Mouse (Mus musculus): ENCODE data around the gene Ptprs. TPM values are rescaled to one million over a fixed set of nuclear protein-coding genes. Genes with fewer than 3 reads are reported as not detected.
"Not testable (repeated sequence)": the region's sequence is repeated elsewhere in the genome, so short reads cannot be mapped to it uniquely, and the experiment has no call there.

Ptprs gene
- total RNA-seq (2021) = 100 to 1,000 TPM; 821 to 872 TPM

DNA sequence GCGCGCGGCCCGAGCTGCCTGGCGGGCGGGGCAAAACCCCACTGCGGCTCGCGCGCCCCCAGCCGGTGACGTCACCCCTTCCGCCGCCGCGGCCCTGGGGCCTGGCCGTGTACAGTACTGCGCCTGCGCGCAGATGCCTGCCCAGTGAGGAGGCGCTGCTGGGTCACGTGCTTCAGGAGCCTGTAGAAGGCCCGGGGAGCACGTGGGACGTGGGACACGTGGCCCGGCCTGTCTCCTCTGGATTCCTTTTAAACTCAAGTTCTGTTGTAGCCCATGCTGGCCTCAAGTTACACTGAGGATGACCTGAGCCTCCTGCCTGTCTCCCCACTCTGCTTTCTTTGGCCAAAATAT, at the start of gene Ptprs:
TSS of gene Ptprs (minus strand) at position 82 of the 351 bp plus-strand sequence.
- intact Hi-C loops (cut with DNase I) = no loop called here
- DNase-seq = peak; percentile 99

DNA sequence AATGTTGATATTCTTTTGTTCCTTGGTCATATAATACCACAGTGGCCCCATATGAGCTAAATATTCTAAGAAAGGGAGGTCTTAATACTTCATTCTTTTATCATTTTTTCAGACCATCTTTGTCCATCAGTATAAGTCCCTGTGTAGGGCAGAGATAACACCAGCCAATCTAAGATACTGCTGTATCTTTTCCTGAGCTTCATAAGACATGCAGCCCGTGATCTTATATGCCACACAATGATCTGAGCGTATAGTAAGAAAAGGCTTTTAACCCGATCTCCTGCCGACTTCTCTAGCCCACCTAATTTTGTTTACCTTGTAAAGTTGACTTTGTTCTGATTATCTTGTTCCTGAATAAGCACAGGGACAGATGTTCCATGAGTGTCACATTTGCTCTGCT, 48.7 kb upstream of the Ptprs start:
- DNase-seq = no peak
- intact Hi-C loops (cut with DNase I) = no loop called here

DNA sequence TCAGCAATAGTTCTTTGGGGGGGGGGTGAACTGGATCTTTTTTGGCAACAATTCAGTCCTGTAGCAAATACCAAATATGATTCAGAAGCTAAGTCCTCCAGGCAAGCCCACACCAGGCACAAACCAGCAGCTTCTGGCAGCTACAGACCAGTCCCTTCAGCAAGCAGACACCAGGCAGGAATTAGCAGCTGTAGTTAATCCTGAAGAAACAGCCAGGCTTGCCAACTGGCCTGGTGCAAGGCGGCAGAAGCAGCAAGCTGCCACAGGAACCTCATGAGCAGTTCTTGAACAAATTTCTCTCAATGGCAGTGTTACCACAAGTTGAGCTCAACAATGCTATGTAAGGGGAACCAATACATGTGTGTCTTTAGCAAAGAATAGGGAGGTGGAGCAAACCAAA, 46.5 kb upstream of the Ptprs start:
- DNase-seq = peak; percentile 57
- intact Hi-C loops (cut with DNase I) = no loop called here

DNA sequence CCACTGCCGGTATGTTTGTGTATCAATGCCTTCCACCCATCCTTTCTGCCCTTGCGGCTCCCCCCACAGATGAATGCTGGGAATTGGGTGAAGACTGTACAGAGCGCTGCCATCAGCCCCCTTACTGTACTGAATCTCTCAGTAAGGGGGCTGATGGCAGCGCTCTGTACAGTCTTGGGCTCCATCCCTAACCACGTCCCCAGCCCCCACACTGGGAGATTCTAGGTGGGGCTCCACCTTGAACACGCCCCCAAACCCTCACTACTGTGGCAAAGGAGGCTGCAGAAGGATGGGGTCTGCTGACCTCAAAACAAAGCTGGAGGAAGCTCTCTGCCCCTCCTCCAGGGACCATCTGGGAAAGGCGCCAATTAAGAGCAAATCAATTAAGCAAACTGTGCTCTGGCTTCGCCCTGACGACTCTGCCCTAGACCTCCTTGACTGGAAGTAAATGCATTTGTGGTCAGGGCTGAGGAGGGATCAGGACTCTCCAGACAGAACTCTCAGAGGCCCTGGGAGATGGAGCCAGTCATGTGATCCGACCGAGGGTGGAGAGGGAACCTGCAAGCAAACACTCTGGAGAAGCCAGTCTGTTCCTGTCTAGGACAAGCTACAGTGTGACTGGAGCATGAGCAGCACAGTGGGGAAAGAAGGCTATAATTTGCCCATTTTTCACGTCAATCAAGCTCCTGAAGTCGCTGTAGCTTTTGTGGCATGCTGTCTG, 39.6 kb upstream of the Ptprs start:
- DNase-seq = peak; percentile 86
- intact Hi-C loops (cut with DNase I) = no loop called here

DNA sequence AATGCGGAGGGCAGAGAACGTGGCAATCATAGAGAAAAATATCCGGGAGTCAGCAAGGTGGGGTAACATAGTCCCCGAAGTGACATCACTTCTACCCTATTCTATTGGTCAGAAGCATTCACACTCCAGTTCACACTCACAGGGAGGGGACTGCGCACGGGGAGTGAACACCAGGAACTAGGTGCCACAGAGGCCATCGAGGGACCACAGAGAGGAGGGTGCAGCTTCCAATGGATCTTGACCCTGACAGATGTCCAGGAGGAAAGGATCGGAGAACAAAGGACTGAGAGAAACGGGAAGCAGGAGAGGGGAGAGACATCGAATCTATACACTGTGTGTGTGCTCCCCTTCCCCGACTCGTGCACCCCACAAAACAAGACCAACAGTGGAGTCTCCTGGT, 38.6 kb upstream of the Ptprs start:
- intact Hi-C loops (cut with DNase I) = no loop called here
- DNase-seq = no peak

DNA sequence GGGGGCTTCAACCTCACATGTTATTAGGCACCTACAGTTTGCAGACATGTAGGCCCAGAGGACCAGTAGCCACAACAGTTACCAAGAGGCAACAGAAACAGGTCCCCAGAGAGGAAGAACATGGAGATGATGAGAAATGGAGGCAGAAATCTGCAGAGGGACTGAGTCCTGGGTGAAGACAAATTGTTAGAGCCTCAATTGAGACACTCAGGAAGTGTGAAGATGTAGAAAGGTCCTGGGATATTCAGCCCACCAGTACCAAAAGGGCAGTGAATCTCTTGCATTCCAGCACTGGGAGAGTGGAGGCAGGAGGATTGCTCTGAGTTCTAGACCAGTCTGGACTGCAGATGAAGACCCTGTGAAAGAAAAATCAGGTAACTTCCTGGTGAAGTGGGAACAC, 38.0 kb upstream of the Ptprs start:
- intact Hi-C loops (cut with DNase I) = no loop called here
- DNase-seq = no peak

DNA sequence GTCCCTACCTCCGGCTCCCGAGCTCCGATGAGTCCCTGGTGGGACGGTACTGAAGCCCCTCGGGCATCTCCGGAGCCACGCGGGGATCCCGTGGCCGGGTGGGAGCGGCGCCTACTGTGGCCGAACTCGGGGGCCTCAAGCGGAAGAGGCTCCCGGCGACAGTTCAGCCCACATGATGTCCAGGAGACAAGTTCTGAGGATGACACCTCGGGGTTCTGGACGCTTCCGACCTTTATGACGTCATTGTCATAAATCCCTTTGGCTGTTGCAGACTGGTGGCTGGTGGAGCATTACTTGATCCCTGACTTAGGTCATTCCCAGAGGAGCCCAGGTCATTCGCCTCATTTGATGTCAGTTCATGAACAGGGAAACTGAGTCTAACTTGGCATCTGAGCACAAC, 36.0 kb upstream of the Ptprs start, which contains the start of gene Znrf4:
TSS of gene Znrf4 (minus strand) at position 122 of the 400 bp plus-strand sequence.
- DNase-seq = no peak
- intact Hi-C loops (cut with DNase I) = no loop called here

DNA sequence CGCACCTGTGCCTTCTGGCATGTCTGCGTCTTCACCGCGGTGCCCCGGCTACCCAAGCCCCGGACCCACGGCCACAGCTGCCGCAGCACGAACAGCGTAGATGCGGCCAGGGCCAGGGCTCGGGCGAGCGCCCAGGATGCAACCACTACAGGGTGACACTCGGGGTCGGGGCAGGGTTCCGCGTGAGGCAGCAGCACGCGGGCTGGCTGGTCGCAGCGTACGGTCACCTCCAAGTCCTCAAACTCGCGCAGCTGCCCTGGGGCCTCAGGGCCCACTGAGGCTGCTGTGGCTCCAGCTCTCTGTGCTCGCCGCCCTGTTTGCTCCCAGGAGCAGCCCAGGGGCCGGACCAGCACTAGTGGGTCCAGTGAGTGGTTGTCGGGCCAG, 35.4 kb upstream of the Ptprs start:
- intact Hi-C loops (cut with DNase I) = no loop called here
- no peak for DNase-seq

DNA sequence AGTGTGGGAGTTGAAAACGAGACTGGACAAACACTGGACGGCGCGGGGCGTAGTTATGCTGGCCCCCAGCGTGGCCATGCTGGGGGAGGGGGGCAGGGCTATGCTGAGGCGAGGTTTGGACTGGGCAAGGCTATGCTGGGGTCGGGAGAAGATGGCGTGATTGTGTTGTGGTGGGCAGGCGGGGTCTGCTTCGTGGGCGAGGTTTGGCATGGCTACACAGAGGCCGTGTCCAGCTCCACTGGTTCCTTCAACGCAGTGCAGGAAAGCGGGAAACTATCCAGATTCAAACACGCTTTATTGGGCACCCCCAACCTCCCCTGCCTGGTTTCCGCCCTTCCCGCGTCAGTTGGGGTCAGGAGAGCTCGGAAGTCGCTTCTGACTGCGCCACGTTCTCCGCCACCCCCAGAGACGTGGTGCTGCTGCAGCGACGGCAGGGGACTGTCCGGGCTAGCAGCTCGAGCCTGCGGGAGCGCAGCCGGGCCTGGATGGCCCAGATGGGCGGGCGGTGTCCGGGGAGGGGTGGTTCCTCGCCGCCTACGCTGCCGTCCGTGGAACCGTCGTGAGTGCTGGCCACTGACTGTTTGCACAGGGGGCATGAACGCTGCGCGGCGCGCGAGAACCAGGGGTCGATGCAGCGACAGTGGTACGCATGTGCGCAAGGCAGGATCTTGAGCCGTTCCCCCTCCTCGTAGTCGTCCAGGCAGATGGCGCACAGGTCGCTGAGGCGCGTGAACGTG, 34.9 kb upstream of the Ptprs start:
- intact Hi-C loops (cut with DNase I) = no loop called here
- peak; percentile 73 for DNase-seq

DNA sequence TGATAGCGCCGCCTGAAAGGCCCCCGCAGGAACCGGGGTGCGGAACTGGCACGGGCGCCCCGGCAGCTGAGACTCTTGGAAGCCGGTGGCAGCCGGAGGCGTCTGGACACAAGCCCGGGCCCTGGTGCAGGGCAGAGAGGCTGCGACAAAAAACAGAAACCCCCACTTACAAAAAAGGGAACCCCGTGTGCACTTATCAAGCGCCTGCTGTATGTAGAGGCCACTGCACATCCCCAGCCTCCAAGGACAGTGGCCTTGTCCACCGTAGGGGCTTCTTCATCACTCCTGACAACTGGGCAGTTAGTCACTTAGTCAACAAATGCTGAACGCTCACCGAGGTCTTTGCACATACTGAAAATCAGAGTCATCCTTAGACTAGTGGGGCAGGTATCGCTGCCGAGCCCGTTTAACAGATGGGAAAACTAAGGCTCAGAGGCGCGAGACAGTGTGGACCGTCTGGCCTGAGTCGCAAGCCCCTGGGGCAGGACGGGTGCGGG, 34.2 kb upstream of the Ptprs start:
- peak; percentile 81 for DNase-seq
- intact Hi-C loops (cut with DNase I) = no loop called here

DNA sequence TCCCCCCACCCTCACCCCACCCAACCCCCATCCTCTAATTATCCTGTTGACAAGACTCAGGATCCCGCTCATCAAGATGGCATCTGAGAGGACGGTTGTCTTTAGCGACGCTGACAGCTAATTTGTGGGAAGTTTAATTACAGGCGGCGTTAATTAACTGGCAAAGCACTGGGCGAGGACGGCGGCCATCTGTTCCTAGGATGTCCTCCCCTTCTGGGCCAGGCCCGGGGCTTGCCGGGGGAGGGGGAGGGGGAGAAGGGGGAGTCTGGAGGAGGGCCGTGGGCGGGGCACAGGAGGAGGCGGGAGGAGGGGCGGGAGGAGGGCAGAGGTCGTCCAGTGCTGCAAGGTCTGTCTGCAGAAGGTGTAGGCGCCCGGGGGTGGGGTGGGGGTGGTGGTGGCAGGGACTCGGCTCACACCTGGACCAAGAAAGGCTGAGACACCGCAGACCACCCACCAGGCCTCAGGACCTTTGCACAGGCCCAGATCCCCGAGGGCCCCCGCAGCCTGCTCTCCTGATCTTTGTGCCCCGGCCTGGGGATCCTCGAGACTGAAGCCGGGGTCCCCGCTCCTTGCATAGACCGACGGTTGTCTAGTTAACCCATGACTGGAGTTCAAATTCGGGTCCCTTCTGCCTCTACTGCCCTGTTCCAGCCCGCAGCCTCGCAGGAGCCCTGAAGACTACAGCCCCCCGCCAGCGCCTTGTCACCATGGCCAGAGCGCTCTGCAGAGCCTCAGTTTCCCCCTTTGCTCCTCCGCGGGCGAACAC, 33.6 kb upstream of the Ptprs start:
- DNase-seq = peak; percentile 96
- intact Hi-C loops (cut with DNase I) = no loop called here

DNA sequence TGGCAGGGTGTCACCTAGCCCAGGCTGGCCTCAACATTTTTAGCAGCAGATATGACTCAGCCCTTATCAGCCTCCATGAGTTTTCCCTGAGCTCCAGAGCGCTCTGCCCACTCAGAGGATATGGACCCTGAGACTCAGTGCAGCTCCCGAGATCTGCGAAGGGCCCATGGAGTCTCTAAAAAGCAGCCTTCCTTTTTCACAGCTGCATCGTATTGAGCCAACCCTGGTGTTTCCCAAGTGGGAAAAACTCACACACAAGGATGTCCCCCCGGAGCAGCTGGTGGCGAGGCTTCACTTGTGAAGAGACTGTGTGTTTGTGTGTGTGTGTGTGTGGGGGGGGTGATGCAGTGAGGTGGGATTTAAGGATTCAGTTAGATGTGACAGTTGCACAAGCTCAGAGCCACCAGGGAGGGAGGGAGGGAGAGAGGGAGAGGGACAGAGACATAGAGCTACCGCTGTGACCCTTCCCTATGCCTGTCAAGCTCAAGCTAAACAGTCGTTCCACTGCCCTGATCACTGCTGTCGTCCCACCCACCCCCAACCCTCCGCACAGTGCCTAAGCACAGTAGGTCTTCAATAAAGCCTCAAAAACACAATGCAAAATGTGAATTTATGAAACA, 32.8 kb upstream of the Ptprs start:
- intact Hi-C loops (cut with DNase I) = no loop called here
- DNase-seq = peak; percentile 59

DNA sequence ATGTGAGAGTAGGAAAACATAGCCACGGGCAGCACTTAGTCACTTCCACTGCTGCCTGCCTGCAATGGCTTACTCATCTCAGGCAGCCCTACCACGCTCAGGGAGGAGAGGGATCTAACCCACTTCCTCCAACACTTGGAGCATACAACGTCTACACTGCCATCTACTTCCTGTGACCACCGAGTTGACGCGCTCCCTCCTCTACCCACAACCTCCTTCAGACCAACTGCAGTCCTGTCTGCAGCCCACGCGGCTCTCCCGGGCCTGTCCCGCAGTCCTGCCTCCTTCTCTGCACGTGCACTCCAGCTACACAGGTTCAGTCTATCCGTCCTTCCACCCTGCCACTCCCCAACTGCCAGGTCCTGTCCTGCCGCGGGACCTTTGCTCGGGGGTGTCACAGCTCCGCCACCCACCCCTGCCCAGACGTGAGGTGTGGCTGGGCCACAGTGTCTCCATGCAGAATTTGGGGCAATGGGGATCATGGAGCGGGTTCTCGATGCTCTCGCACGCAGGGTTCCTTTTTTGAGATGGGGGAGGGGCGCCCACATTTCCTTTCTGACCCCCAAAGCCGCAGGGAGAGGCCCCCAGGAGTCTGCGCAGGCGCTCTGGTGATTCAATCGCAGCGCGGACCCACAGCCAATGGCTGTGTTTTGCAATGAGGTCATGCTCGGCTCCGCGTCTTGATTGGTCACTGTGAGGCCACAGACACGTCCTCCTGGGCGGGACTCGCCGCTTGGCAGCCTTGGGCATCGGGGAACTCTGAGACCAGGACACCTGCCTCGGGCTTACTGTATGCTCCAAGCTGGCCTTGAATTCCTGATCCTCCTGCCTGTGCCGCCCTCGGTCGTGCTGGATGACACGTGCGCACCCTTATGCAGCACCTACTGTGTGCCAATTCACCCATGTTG, 31.1 kb upstream of the Ptprs start:
- peak; percentile 97 for DNase-seq
- intact Hi-C loops (cut with DNase I) = no loop called here

DNA sequence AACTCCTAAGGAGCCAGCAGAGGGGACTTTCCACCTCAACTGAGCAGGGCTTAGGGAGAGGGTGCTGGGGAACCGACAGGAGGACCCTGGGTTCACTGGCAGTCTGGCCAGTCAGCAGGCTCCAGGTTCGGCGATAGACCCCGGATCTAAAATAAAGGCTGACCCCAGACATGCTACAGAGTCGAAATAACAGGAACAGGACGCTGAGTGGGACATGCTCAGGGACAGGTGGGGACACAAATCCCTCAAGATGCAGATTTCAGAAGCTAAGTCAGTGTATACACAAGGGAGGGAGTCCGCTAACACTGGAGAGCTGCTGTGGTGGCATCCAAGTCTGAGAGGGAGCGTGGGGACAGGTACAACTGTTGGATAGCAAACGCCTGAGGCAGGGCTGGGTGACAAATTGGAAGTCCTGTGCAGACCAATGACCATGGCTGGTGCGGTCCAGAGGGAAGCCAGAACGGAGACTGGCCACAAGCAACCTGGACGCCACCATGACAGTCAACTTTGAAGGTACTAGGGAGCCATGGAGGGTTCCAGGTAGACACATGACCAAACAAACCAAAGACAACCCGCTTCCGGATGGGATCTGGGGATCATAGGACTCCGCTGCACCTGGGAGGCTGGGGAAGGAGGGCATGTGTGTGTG, 30.3 kb upstream of the Ptprs start:
- intact Hi-C loops (cut with DNase I) = no loop called here
- no peak for DNase-seq

DNA sequence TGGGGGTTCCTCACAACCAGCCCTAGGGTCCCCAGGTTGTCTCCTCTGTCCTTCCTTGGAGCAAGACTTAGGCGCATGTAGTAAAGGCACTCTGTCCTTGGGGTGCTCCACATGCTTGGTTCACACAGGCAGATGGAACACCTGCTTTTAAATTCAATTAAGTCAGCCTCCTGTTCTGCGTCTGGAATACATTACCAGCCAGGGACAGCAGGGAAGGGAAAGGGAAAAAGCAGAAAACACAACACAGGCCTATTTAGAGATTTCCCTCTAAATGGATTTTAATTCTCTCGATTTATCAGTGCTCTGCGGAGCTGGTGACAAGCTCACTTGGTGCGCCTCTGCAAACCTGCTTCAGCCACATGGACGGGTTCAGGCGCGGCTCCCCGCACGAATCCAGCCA, 29.1 kb upstream of the Ptprs start:
- DNase-seq = no peak
- intact Hi-C loops (cut with DNase I) = no loop called here

DNA sequence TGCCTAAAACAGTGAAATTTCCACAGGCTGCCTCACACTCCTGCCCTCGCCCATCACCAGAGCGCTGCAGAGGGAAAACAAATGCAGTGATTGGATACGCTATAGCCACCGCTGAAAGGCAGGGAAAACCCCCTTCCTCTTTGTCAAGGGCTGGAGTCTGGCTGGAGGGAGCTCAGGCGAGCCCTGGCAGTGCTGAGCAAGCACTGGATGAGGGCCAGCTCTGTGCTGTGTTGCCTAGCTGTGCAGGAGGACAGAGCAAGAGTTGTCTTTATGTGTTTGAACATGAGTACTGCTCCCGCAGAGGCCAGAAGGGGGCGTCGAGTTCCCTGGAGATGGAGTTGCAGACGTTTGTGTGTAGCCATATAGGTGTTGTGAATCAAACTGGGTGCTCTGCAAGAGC, 26.2 kb upstream of the Ptprs start:
- peak; percentile 95 for DNase-seq
- intact Hi-C loops (cut with DNase I) = no loop called here

DNA sequence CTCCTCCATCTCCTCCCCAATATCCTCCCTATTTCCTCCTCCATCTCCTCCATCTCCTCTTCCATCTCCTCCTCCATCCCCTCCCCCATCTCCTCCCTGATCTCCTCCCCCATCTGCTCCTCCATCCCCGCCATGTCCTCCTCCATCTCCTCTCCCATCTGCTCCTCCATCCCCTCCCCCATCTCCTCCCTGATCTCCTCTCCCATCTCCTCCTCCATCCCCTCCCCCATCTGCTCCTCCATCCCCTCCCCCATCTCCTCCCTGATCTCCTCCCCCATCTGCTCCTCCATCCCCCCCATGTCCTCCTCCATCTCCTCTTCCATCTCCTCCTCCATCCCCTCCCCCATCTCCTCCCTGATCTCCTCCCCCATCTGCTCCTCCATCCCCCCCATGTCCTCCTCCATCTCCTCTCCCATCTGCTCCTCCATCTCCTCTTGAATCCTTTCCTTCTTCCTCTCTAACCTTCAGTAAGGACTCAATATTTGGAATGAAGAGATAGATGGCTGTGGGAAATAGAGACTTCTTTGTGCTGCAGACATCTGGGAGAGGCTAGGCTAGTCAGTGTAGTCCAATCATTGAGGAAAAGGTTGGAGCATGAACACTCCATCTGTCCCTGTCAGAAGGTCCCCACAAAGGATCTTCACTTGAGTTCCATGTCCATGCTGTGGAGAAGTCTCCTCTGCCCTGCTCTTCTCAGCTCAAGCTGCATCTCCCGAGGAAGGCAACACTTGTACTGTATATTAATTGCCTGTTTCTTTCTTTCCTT, 25.5 kb upstream of the Ptprs start:
- DNase-seq; intact Hi-C loops (cut with DNase I): not testable (repeated sequence)

DNA sequence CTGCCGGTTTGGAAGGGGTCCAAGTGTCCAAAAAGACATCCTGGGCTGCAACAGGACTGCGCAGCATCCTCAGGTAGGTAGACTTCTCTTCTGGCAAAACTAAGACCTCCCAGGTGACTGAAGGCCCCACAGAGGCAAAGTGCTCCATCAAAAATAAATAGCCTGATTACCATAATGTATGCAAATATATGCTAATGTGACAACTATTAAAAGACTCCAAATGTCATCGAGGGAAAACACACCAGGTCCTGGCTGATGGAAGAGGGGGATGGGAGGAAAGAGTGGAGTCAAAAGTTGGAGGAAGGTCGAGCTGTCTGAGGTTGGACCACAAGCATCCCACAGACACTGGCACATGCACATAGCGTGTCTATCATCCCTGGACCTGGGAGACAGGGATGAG, 22.9 kb upstream of the Ptprs start:
- DNase-seq = no peak
- intact Hi-C loops (cut with DNase I) = no loop called here

DNA sequence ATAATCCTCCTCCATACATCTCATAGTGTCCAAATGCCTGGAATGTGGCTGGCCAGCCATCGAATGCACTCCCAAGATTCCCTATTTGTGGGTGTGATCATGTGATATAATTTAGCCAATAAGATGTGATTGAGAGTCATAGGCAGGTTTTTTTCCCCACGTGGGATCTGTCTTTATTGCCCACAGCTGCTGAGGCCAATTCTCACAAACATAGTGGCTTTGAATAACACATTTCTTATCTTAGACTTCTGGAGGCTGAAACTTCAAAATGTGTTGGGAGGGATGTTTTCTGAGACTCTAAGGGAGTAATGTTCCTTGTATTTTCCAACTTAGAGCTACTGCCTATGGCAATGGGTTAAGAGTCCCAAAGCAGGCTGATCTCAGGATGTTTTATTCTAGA, 18.2 kb upstream of the Ptprs start:
- intact Hi-C loops (cut with DNase I) = no loop called here
- DNase-seq = no peak
